Mouse (Mus musculus) lung, embryonic 15.5 days (tissue): ENCODE results near the gene Dynlt1f. TPM values are rescaled to one million over a fixed set of nuclear protein-coding genes. Genes with fewer than 3 reads are reported as not detected.
"Not testable (repeated sequence)": the region's sequence is repeated elsewhere in the genome, so short reads cannot be mapped to it uniquely, and the experiment has no call there.

Experiments used
- ATAC-seq: fragments of 200-750 bp; cut with Nextera tagmentation; 2 replicates; pipeline ENCODE4 v1.8.0; 2017; ENCODE audit warnings: moderate number of reproducible peaks, borderline replicate concordance; ENCODE audit not compliant: low FRiP score, low TSS enrichment; ENCODE audit errors: extremely low read depth
- H3K27ac ChIP-seq: fragments of 300-500 bp; sonication (generic); 2 replicates; pipeline ENCODE4 v1.5.1; 2015; ENCODE audit warnings: moderate library complexity, mild to moderate bottlenecking, inconsistent platforms
- H3K27me3 ChIP-seq: fragments of 300-500 bp; sonication (generic); 2 replicates; pipeline ENCODE4 v1.6.1; 2015; ENCODE audit warnings: inconsistent platforms
- H3K36me3 ChIP-seq: fragments of 300-500 bp; sonication (generic); 2 replicates; pipeline ENCODE4 v1.6.1; 2015; ENCODE audit warnings: inconsistent platforms
- H3K4me1 ChIP-seq: fragments of 300-500 bp; sonication (generic); 2 replicates; pipeline ENCODE4 v1.6.1; 2015; ENCODE audit warnings: inconsistent platforms
- H3K4me2 ChIP-seq: fragments of 300-500 bp; sonication (generic); 2 replicates; pipeline ENCODE4 v1.6.1; 2015; ENCODE audit warnings: inconsistent platforms, mild to moderate bottlenecking, moderate library complexity
- H3K4me3 ChIP-seq: fragments of 300-500 bp; sonication (generic); 2 replicates; pipeline ENCODE4 v1.5.1; 2015; ENCODE audit warnings: mild to moderate bottlenecking, inconsistent platforms
- H3K9ac ChIP-seq: fragments of 300-500 bp; sonication (generic); 2 replicates; pipeline ENCODE4 v1.6.1; 2015; ENCODE audit warnings: inconsistent platforms
- H3K9me3 ChIP-seq: fragments of 300-500 bp; sonication (generic); 2 replicates; pipeline ENCODE4 v1.6.1; 2016; ENCODE audit warnings: inconsistent platforms
- WGBS: fragments of 180-500 bp; shearing (Covaris S2); methylation state at CpG from one replicate; pipeline ENCODE4 v1.1.7; 2015; 5-methylcytosine and 5-hydroxymethylcytosine counted together
- polyA plus RNA-seq: library from polyadenylated mRNA; unstranded; fragments of >200 nt; fragmentation: Nextera tagmentation; extraction: Ambion mirVana; gene quantifications from 2 replicates; pipeline ENCODE4 v1.2.1, GENCODE M21; 2015

Dynlt1f gene
- polyA plus RNA-seq, 1 experiment from 2014 or later, result 261 TPM

GRCm38 (mm10) chr17:6638444-6638843 is 17.3 kb downstream of the Dynlt1f start:
- not testable (repeated sequence) for H3K27ac ChIP-seq, H3K27me3 ChIP-seq, H3K4me3 ChIP-seq, H3K9ac ChIP-seq, H3K4me1 ChIP-seq, H3K4me2 ChIP-seq, H3K9me3 ChIP-seq, H3K36me3 ChIP-seq, ATAC-seq
- 81% methylated on average over 8 of the region's 8 CpGs for WGBS

GRCm38 (mm10) chr17:6637434-6637833 is 18.3 kb downstream of the Dynlt1f start:
- not testable (repeated sequence) for H3K27me3 ChIP-seq, ATAC-seq, H3K9ac ChIP-seq, H3K27ac ChIP-seq, H3K36me3 ChIP-seq, H3K4me3 ChIP-seq, H3K4me2 ChIP-seq, H3K9me3 ChIP-seq, H3K4me1 ChIP-seq
- 97% methylated on average over 4 of the region's 4 CpGs for WGBS

DNA sequence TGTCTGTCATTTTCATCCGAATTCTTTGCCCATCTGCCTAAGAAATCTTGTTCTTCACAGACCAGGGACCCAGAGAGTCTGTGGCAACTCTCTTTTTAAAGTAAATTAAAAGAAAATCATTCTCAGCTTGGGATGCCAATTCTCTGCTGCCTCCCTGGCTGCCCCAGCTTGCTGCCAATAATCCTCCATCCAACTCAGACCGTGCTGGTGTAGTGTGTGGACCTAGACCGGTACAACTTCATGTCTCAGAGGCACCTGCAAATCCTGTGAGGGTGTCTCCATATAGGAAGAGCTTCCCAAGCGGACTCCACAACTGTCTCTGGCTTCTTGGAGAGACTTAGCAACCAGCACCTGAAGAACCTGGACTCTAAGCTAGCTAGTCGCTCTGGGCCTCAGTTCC is 18.8 kb downstream of the Dynlt1f start:
- Histone ChIP-seq H3K4me3 (no peak overlapping the region), H3K27ac (no peak overlapping the region), H3K36me3 (no peaks in the 10 kb centered on the region), H3K27me3 (no peaks in the 10 kb centered on the region), H3K4me1 (no peaks in the 10 kb centered on the region), H3K9ac (no peak overlapping the region), H3K9me3 (no peaks in the 10 kb centered on the region), H3K4me2 (no peak overlapping the region)
- 74% methylated on average over 5 of the region's 5 CpGs for WGBS
- ATAC-seq, result no peak

DNA sequence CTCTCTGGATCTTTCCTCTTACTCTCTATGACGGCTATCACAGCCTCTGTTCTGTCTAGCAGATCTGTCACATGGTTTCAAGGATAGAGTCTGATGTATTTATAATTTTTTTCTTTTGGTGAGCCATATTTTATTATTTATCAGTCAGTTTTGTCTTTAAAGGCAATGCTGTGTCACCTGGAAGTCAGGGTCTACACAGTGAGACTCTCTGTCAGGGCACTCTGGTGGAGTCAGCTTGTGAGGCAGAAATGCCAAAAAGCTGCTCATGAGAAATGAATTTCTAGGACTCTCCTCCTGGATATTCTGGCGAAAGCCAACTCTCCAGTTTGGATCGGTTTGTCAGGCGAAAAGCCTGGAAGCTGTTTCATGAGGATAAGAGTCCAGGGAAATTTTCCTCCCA is 19.9 kb downstream of the Dynlt1f start:
- not testable (repeated sequence) for H3K4me2 ChIP-seq, H3K36me3 ChIP-seq
- 77% methylated on average over 2 of the region's 4 CpGs for WGBS

GRCm38 (mm10) chr17:6632850-6633249 is 22.9 kb downstream of the Dynlt1f start:
- not testable (repeated sequence) for ATAC-seq, H3K9ac ChIP-seq, H3K4me2 ChIP-seq, H3K36me3 ChIP-seq, H3K27me3 ChIP-seq, H3K27ac ChIP-seq, H3K4me1 ChIP-seq, H3K4me3 ChIP-seq, H3K9me3 ChIP-seq
- WGBS, result 91% methylated on average over 6 of the region's 6 CpGs

More for the DNA sequence above, 19.9 kb downstream of the Dynlt1f start:
- not testable (repeated sequence) for H3K9ac ChIP-seq, ATAC-seq, H3K4me3 ChIP-seq, H3K4me1 ChIP-seq, H3K9me3 ChIP-seq, H3K27me3 ChIP-seq, H3K27ac ChIP-seq

- not testable (repeated sequence) for H3K4me1 ChIP-seq, H3K27me3 ChIP-seq, H3K9ac ChIP-seq, H3K4me3 ChIP-seq, H3K9me3 ChIP-seq, H3K36me3 ChIP-seq, H3K4me2 ChIP-seq, H3K27ac ChIP-seq, ATAC-seq
- WGBS, result 80% methylated on average over 4 of the region's 4 CpGs
Observed at GRCm38 (mm10) chr17:6630398-6630797, 25.3 kb downstream of the Dynlt1f start.

GRCm38 (mm10) chr17:6624926-6625558 is 30.7 kb downstream of the Dynlt1f start:
- not testable (repeated sequence) for H3K9ac ChIP-seq, H3K9me3 ChIP-seq, H3K4me1 ChIP-seq, H3K36me3 ChIP-seq, H3K4me3 ChIP-seq, H3K27ac ChIP-seq, H3K4me2 ChIP-seq, H3K27me3 ChIP-seq, ATAC-seq
- WGBS, result 57% methylated on average over 1 of the region's 6 CpGs

DNA sequence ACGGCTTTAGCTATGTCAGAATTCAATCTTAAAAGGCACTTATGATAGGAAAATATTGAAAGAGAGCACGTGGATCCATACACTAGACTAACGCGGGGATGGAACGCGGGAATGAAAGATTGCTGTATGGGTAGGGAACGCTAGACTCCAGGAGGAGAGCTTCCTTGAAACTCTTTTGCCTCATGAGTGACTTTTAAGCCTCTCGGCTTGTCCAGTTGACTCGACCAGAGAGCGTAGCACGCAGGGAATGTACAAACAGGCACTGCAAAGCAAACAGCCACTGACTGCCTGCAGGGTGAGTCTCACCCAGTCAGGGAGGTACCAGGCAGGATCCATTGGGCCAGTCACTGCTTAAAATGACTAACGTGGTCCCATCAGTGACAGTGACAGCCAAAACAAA is 33.7 kb downstream of the Dynlt1f start:
- H3K27ac ChIP-seq, H3K36me3 ChIP-seq, H3K27me3 ChIP-seq, H3K4me2 ChIP-seq, ATAC-seq, H3K4me1 ChIP-seq, H3K9me3 ChIP-seq, H3K9ac ChIP-seq, H3K4me3 ChIP-seq: not testable (repeated sequence)
- WGBS, result 62% methylated on average over 11 of the region's 12 CpGs

- not testable (repeated sequence) for H3K9ac ChIP-seq
- WGBS, result 70% methylated on average over 19 of the region's 20 CpGs
Observed at GRCm38 (mm10) chr17:6620730-6621451, 34.8 kb downstream of the Dynlt1f start.

GRCm38 (mm10) chr17:6620035-6620434 is 35.7 kb downstream of the Dynlt1f start:
- H3K9me3 ChIP-seq, H3K27ac ChIP-seq, ATAC-seq, H3K9ac ChIP-seq, H3K4me1 ChIP-seq, H3K4me3 ChIP-seq, H3K36me3 ChIP-seq, H3K4me2 ChIP-seq, H3K27me3 ChIP-seq: not testable (repeated sequence)
- WGBS, result 48% methylated on average over 6 of the region's 6 CpGs

More at GRCm38 (mm10) chr17:6620730-6621451, 34.8 kb downstream of the Dynlt1f start:
- not testable (repeated sequence) for H3K9me3 ChIP-seq, H3K36me3 ChIP-seq, H3K27ac ChIP-seq, H3K4me2 ChIP-seq, H3K27me3 ChIP-seq, ATAC-seq, H3K4me3 ChIP-seq, H3K4me1 ChIP-seq

- not testable (repeated sequence) for ATAC-seq, H3K4me1 ChIP-seq
- 86% methylated on average over 5 of the region's 5 CpGs for WGBS
Observed at GRCm38 (mm10) chr17:6619271-6619670, 36.4 kb downstream of the Dynlt1f start.

GRCm38 (mm10) chr17:6617689-6618400 is 37.9 kb downstream of the Dynlt1f start:
- ATAC-seq, H3K27ac ChIP-seq, H3K9me3 ChIP-seq, H3K4me1 ChIP-seq, H3K27me3 ChIP-seq, H3K36me3 ChIP-seq, H3K4me3 ChIP-seq, H3K4me2 ChIP-seq, H3K9ac ChIP-seq: not testable (repeated sequence)
- WGBS, result 40% methylated on average over 8 of the region's 13 CpGs

More at GRCm38 (mm10) chr17:6619271-6619670, 36.4 kb downstream of the Dynlt1f start:
- H3K27ac ChIP-seq, H3K4me3 ChIP-seq, H3K9me3 ChIP-seq, H3K9ac ChIP-seq, H3K4me2 ChIP-seq, H3K36me3 ChIP-seq, H3K27me3 ChIP-seq: not testable (repeated sequence)
